In the genomic region with DNA sequence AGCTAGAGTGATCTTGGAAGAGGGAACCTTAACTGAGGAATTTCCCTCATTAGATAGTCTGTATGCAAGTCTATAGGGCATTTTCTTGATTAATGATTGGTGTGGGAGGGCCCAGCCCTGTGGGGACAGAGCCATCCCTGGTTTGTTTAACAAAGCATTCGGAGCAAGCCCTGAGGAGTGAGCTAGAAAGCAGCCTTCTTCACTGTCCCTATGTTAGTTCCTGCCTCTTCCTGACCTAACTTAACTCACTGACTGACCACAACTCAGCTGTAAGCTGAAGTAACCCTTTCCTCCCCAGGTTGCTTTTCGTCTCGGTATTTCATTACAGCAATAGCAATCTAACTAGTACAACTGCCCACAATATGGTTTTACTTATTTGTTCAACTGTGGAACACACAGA, we compare ENCODE assay signal across 1 mouse cellular context.
TF ChIP-seq lines count a peak whose summit lies in the region.

No protein-coding gene starts in this region.

TF ChIP-seq in myocyte, 11 proteins besides CTCF, POLR2A, EP300 and RAD21 (continued from another document):
- TF ChIP-seq MYOG (IDR thresholded peaks at IDR 0.05; ENCODE audit: control insufficient read depth in 1 of 3, insufficient read depth in 1 of 3, insufficient read length in 2 of 3, low read depth in 2 of 3), result no peak
- no peak for TF ChIP-seq TCF12 (IDR thresholded peaks at IDR 0.05; ENCODE audit: insufficient read depth, poor library complexity, severe bottlenecking)
- no peak for TF ChIP-seq SRF (IDR thresholded peaks at IDR 0.05; ENCODE audit: control insufficient read depth, insufficient read length, low read depth)
- no peak for TF ChIP-seq E2F4 (IDR thresholded peaks at IDR 0.05; ENCODE audit: insufficient read depth)
- TF ChIP-seq MYOD1 (IDR thresholded peaks at IDR 0.05; ENCODE audit: control insufficient read depth in 1 of 3, insufficient read length in 2 of 3, low read depth in 2 of 3), result no peak
- TF ChIP-seq CEBPB (IDR thresholded peaks at IDR 0.05; ENCODE audit: insufficient read depth, poor library complexity, severe bottlenecking), result no peak
- no peak for TF ChIP-seq REST (IDR thresholded peaks at IDR 0.05; ENCODE audit: insufficient read depth, insufficient read length)
- TF ChIP-seq USF1 (IDR thresholded peaks at IDR 0.05; ENCODE audit: low read depth), result no peak
- no peak for TF ChIP-seq MAX (IDR thresholded peaks at IDR 0.05; ENCODE audit: low read depth)
